Mouse (Mus musculus) liver, embryonic 12.5 days (tissue): Measurements from ENCODE around the gene Smim15. TPM values are rescaled to one million over a fixed set of nuclear protein-coding genes. Genes with fewer than 3 reads are reported as not detected.
A peak's percentile ranks its signal among the peaks of the same experiment; 100 is the strongest.

Experiments used
- ATAC-seq: fragments of 200-750 bp; cut with Nextera tagmentation; 2 replicates; pipeline ENCODE4 v1.8.0; 2017; ENCODE audit warnings: moderate number of reproducible peaks, mild to moderate bottlenecking, moderate library complexity
- H3K27ac ChIP-seq: fragments of 300-500 bp; sonication (generic); 2 replicates; pipeline ENCODE4 v1.5.1; 2016; ENCODE audit warnings: mild to moderate bottlenecking
- H3K27me3 ChIP-seq: fragments of 300-500 bp; sonication (generic); replicated peaks from 2 replicates; pipeline ENCODE4 v1.6.1; 2016; ENCODE audit warnings: mild to moderate bottlenecking, moderate library complexity
- H3K36me3 ChIP-seq: fragments of 300-500 bp; sonication (generic); 2 replicates; pipeline ENCODE4 v1.6.1; 2016; ENCODE audit warnings: mild to moderate bottlenecking, moderate library complexity
- H3K4me1 ChIP-seq: fragments of 300-500 bp; sonication (generic); 2 replicates; pipeline ENCODE4 v1.6.1; 2016
- H3K4me2 ChIP-seq: fragments of 300-500 bp; sonication (generic); 2 replicates; pipeline ENCODE4 v1.6.1; 2016; ENCODE audit warnings: mild to moderate bottlenecking, moderate library complexity
- H3K4me3 ChIP-seq: fragments of 300-500 bp; sonication (generic); 2 replicates; pipeline ENCODE4 v1.5.1; 2016; ENCODE audit warnings: mild to moderate bottlenecking, moderate library complexity
- H3K9ac ChIP-seq: fragments of 300-500 bp; sonication (generic); 2 replicates; pipeline ENCODE4 v1.6.1; 2016; ENCODE audit warnings: mild to moderate bottlenecking, moderate library complexity
- H3K9me3 ChIP-seq: fragments of 300-500 bp; sonication (generic); replicated peaks from 2 replicates; pipeline ENCODE4 v1.6.1; 2016; ENCODE audit warnings: mild to moderate bottlenecking, moderate library complexity
- WGBS: fragments of 180-500 bp; shearing (Covaris S2); methylation state at CpG from one replicate; pipeline ENCODE4 v1.1.7; 2016; ENCODE audit not compliant: insufficient replicate concordance; 5-methylcytosine and 5-hydroxymethylcytosine counted together
- polyA plus RNA-seq: library from polyadenylated mRNA; unstranded; fragments of >200 nt; fragmentation: Nextera tagmentation; extraction: Ambion mirVana; gene quantifications from 2 replicates; pipeline ENCODE4 v1.2.1, GENCODE M21; 2016

Gene Smim15
- polyA plus RNA-seq, 1 experiment from 2014 or later = 34.1 TPM

DNA sequence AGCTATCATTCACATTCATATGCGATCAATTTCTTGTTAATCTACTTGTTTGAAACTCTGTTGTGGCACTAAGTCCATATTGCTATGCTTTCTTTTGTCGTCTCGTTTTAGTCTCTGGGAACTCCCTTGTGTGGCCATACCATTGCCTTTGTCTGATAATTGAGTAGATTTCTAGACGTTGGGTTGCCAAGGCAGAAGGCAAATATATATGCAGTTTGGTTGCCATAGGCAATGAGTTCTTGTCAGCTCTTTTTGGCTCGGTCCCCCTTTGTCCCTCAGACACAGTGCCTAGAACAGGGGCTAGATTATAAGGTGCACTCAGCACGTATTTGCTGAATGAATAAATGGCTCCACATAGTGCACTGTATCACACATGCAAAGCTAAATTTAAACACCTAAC is 20.1 kb downstream of the Smim15 start:
- Histone ChIP-seq H3K4me2 (no peak overlapping the region), H3K9ac (no peak overlapping the region), H3K4me1 (0 out of 2 replicates have a peak, but pooled peaks cover 3% of the 10 kb centered on the region), H3K4me3 (no peak overlapping the region), H3K27me3 (no peaks in the 10 kb centered on the region), H3K36me3 (no peaks in the 10 kb centered on the region), H3K27ac (no peak overlapping the region), H3K9me3 (no peaks in the 10 kb centered on the region)
- 79% methylated on average over 6 of the region's 6 CpGs for WGBS
- ATAC-seq = no peak

DNA sequence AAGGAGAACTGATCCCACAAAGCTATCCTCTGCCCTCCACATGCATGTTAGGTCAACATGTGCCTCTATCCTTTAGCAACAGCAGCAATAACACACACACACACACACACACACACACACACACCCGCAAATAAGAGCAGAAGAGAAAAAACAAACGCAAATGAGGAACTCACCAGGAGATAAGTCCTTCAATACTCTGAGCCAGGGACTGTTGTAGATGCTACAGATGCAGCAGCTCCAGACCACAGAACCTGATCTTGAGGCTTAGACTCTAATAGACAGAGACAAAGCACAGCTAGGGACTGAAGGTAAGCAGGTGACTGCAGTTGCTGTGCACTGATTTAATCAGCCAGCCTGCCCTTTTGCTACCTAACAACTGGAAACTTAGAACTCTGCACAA is 21.8 kb downstream of the Smim15 start:
- ATAC-seq = no peak
- 20% methylated on average over 2 of the region's 2 CpGs for WGBS
- H3K4me3 ChIP-seq = no peak overlapping the region
- no peaks in the 10 kb centered on the region for H3K27me3 ChIP-seq
- peaks cover 6% of the 10 kb centered on the region; the same call in 1 of the 2 replicates for H3K4me1 ChIP-seq
- H3K36me3 ChIP-seq = no peaks in the 10 kb centered on the region
- no peak overlapping the region for H3K9ac ChIP-seq
- no peak overlapping the region for H3K4me2 ChIP-seq
- no peaks in the 10 kb centered on the region for H3K9me3 ChIP-seq
- no peak overlapping the region for H3K27ac ChIP-seq

DNA sequence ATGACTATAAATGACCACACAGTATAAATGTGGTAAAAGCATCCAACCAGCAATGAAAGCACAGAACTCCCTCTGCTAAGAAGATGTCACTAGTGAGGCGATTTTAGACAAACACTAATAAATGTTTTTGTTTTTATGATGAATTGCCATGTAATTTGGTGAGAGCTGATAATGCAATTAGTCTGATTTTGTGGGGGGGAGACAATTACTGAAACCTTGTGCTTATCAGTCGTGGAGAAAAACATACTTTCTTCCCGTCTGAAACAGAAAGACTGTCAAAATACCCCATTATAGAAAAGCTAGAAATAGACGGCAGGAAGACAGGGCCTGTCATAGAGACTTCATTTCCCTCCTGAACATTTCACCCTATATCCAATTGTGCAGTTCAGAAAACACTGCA is 24.9 kb downstream of the Smim15 start:
- WGBS = 33% methylated on average over 4 of the region's 4 CpGs
- H3K4me1 ChIP-seq = peaks cover 4% of the 10 kb centered on the region; the same call in 1 of the 2 replicates
- ATAC-seq = no peak
- H3K27ac ChIP-seq = no peak overlapping the region
- H3K4me3 ChIP-seq = no peak overlapping the region
- H3K9ac ChIP-seq = no peak overlapping the region
- no peaks in the 10 kb centered on the region for H3K36me3 ChIP-seq
- H3K4me2 ChIP-seq = no peak overlapping the region
- H3K9me3 ChIP-seq = no peaks in the 10 kb centered on the region
- H3K27me3 ChIP-seq = no peaks in the 10 kb centered on the region

DNA sequence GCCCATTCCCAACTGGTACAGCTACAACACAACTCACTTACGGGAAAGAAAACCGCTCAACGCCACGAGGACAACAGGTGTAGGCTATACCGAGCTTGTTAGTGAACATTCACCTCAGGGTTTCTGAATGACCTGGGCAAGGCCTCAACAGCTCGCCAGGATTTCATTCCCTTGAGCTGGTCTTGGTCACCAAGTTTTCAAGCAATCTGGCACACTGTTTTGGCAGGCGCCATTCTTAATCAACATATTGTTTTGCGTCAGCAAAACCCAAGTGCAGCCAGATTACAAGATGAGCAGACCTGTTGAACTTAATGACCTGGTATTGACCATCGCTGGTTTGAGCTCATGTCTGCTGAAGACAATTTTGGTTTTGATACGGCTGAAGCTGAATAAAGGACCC is 25.9 kb downstream of the Smim15 start:
- H3K36me3 ChIP-seq = no peaks in the 10 kb centered on the region
- no peaks in the 10 kb centered on the region for H3K27me3 ChIP-seq
- no peaks in the 10 kb centered on the region for H3K9me3 ChIP-seq
- H3K4me2 ChIP-seq = no peak overlapping the region
- peaks cover 4% of the 10 kb centered on the region; the same call in 1 of the 2 replicates for H3K4me1 ChIP-seq
- no peak for ATAC-seq
- H3K27ac ChIP-seq = no peak overlapping the region
- H3K4me3 ChIP-seq = no peak overlapping the region
- H3K9ac ChIP-seq = no peak overlapping the region
- WGBS = 84% methylated on average over 10 of the region's 10 CpGs

DNA sequence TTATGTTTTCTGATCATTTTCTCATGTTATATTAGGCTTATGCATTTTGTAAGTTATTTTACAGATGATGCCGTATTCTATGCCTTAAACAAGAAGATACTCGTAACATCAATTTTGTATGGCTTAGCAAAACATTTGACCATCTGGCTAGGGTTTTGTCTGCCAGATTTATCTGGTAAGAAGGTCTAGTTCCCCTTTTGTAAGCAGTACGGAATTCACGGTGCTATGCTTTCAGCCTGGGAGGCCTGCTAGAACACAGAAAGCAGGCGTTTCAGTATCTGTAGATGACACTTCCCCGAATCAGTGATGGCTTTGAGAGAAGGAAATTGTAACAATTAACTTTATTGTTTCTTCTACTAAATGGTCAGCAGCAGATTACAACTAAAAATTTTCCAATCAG is 33.2 kb downstream of the Smim15 start:
- ATAC-seq = no peak
- no peak overlapping the region for H3K4me3 ChIP-seq
- no peaks in the 10 kb centered on the region for H3K4me1 ChIP-seq
- no peak overlapping the region for H3K9ac ChIP-seq
- whole genome bisulfite sequencing = 63% methylated on average over 6 of the region's 6 CpGs
- H3K9me3 ChIP-seq = no peaks in the 10 kb centered on the region
- no peaks in the 10 kb centered on the region for H3K36me3 ChIP-seq
- H3K27ac ChIP-seq = no peak overlapping the region
- no peak overlapping the region for H3K4me2 ChIP-seq
- H3K27me3 ChIP-seq = no peaks in the 10 kb centered on the region

DNA sequence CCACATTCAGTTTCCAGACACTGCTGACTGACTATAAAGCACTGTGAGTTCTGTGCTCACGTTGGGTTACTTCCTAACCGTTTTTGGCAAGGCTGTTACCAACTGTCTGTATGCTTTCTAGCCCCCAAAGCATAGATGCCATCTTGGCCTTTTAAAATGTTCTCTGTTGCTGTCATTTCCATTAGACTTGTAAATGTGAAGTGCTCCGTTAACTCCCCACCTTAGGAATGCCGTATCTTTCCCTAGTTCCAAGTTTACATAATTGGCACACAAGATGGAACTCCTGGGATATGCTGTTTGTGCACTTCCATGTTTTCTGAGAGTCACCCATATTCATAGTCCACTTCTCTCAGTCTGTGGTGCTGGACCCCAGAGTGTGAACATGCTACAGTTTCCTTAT is 33.7 kb downstream of the Smim15 start:
- Histone ChIP-seq H3K27ac (no peak overlapping the region), H3K4me1 (no peaks in the 10 kb centered on the region), H3K9ac (no peak overlapping the region), H3K4me2 (no peak overlapping the region), H3K27me3 (no peaks in the 10 kb centered on the region), H3K4me3 (no peak overlapping the region), H3K36me3 (no peaks in the 10 kb centered on the region), H3K9me3 (no peaks in the 10 kb centered on the region)
- ATAC-seq = no peak
- 78% methylated on average over 4 of the region's 4 CpGs for WGBS

DNA sequence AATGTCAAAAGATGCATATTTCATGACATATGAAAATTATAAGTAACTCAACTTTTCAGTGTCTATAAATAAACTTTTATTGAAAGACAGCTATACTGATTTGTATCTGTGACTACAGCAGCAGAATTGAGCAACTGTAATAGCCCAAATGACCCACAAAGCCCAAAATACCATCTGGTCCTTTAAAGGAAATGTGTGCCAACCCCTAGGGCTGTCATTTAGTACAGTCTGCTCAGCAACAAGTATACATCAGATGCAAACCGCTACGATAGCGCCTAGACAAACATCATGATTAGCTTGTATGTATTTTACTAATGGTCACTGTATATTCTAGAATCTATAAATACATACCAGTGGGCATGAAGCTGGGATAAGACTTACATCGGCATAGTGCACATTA is 39.8 kb downstream of the Smim15 start:
- Histone ChIP-seq H3K9me3 (no peaks in the 10 kb centered on the region), H3K27ac (no peak overlapping the region), H3K4me3 (no peak overlapping the region), H3K4me1 (no peaks in the 10 kb centered on the region), H3K36me3 (no peaks in the 10 kb centered on the region), H3K9ac (no peak overlapping the region), H3K4me2 (no peak overlapping the region), H3K27me3 (no peaks in the 10 kb centered on the region)
- no peak for ATAC-seq
- 86% methylated on average over 4 of the region's 4 CpGs for WGBS

DNA sequence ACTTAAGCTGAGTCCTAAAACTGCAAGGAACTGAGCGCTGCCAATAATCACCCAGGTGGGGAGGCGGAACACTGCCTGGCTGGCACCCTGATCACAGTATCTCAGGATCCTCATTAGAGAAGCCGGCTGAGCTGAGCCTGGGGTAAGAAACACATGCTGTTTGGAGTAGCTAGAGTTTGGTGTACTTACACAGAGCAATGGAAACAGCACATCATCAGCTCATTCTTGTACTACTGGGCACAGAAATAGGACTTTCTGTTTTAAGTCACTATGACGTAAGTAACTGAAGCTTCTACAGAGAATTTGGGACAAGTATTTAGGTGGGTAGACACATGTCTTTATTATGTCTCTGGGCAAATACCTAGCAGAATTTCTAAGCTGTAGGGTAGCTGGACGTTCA is 41.8 kb downstream of the Smim15 start:
- H3K9ac ChIP-seq = no peak overlapping the region
- WGBS = 70% methylated on average over 5 of the region's 5 CpGs
- H3K4me1 ChIP-seq = no peaks in the 10 kb centered on the region
- H3K27ac ChIP-seq = no peak overlapping the region
- H3K36me3 ChIP-seq = no peaks in the 10 kb centered on the region
- no peak for ATAC-seq
- H3K4me3 ChIP-seq = no peak overlapping the region
- no peak overlapping the region for H3K4me2 ChIP-seq
- H3K27me3 ChIP-seq = no peaks in the 10 kb centered on the region
- H3K9me3 ChIP-seq = no peaks in the 10 kb centered on the region

DNA sequence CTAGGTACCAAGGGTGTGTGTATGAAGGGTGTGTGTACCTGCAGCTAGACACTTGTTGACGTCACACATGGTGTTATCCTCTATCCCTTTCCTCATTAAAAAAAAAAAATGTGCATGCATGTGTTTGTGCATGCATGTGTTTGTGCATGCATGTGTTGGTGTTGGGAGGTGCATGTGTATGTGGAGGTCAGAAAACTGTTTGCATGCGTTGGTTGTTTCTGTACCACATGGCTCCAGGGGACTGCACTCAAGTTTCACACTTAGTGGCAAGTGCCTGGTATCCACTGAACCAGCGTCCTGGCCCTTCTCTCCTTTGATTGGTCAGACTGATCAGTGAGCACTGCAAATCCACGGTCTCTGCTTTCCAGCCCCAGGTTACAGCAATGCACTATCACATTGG is 42.5 kb downstream of the Smim15 start:
- WGBS = 79% methylated on average over 4 of the region's 4 CpGs
- Histone ChIP-seq H3K27me3 (no peaks in the 10 kb centered on the region), H3K4me2 (no peak overlapping the region), H3K9me3 (no peaks in the 10 kb centered on the region), H3K4me1 (no peaks in the 10 kb centered on the region), H3K27ac (no peak overlapping the region), H3K4me3 (no peak overlapping the region), H3K36me3 (no peaks in the 10 kb centered on the region), H3K9ac (no peak overlapping the region)
- no peak for ATAC-seq

DNA sequence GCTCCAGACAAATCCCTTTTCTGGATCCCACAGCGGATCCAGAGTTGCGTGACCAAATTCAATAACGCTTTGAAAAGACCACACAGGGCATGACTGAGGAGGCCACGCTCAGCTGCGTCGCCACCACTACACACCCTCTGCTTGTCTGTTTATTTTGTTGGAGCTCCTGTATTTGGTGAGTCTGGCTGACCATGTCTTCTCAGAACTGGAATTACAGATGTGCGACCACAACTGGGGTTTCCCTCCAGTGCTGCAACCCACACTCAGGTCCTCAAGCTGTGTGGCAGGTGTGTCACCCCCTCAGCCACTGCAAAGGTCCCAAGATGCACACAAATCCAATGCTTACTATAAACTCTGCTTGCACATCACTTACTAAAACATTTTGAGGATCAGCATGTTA is 48.0 kb downstream of the Smim15 start:
- Histone ChIP-seq H3K4me2 (no peak overlapping the region), H3K9me3 (no peaks in the 10 kb centered on the region), H3K27ac (no peak overlapping the region), H3K4me3 (no peak overlapping the region), H3K36me3 (no peaks in the 10 kb centered on the region), H3K27me3 (no peaks in the 10 kb centered on the region), H3K4me1 (peaks cover 9% of the 10 kb centered on the region; the same call in 1 of the 2 replicates), H3K9ac (no peak overlapping the region)
- ATAC-seq = no peak
- 87% methylated on average over 7 of the region's 7 CpGs for WGBS

DNA sequence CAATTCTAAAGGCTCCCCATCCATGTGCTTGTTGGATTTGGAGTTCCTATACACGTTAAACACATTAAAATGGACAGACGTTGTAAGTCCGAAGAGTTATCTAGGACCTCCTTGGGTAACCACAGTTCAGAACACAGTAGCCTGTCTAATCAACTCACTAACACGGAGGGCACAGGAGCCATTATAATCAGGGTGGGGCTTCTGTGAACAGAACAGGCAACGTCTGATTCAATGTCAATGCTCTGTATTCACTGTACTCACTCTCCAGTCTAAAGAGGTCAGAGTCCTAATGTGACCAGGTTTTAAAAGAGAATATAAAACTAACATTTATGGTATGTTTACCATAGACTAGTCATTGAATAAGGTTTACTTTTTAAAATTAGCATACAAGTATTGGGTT is 50.4 kb downstream of the Smim15 start:
- H3K27ac ChIP-seq = no peak overlapping the region
- WGBS = 56% methylated on average over 5 of the region's 5 CpGs
- ATAC-seq = 0 out of 2 replicates have a peak, but pooled peaks have one; percentile 35

DNA sequence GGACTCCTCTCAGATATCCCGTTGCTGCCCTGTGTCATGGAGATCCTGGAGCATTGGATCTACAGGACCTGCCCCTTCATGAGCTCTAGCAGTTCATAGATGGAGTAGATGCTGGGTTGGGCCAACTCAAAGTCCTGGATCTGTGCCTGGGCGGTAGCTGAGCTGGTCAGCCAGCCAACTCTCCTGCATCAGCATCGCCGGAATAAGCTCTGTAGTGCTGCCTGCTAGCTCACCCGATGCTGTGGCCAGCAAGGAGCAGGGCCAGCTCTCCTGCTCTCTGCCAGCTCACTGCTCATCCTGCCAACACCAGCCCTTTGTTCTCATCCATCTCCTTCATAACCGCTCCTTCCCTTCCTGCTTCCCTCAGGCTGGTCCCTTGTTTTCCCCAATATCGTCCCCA is 51.4 kb downstream of the Smim15 start:
- Histone ChIP-seq H3K9me3 (no peaks in the 10 kb centered on the region), H3K4me3 (no peak overlapping the region), H3K27me3 (no peaks in the 10 kb centered on the region), H3K4me2 (no peak overlapping the region), H3K9ac (no peak overlapping the region), H3K27ac (no peak overlapping the region), H3K36me3 (0 out of 2 replicates have a peak, but pooled peaks cover 4% of the 10 kb centered on the region), H3K4me1 (peaks cover 9% of the 10 kb centered on the region; the same call in 1 of the 2 replicates)
- no peak for ATAC-seq
- WGBS = 77% methylated on average over 7 of the region's 7 CpGs

More for the DNA sequence above, 50.4 kb downstream of the Smim15 start:
- Histone ChIP-seq H3K36me3 (0 out of 2 replicates have a peak, but pooled peaks cover 4% of the 10 kb centered on the region), H3K4me3 (no peak overlapping the region), H3K9me3 (no peaks in the 10 kb centered on the region), H3K4me2 (no peak overlapping the region), H3K9ac (no peak overlapping the region), H3K27me3 (no peaks in the 10 kb centered on the region), H3K4me1 (peaks cover 9% of the 10 kb centered on the region; the same call in 1 of the 2 replicates)

DNA sequence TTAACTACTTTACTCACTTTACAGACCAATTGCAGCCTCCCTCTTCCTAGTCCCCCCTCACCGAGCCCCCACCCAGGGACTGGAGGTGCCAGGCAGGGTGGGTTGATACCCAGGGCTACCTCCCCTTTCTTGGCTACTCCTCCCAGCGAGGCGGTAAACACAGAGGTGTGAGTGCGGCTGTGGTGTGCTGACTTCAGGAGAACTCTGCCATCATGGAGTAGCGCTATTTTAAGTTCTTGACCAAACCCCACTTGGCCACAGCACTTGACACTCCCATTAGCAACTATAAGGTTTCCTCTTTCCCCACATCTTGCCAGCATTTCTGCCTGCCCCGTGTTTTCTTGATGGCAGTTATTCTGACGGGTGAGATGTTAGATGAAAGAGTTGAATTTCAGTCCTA is 52.2 kb downstream of the Smim15 start:
- Histone ChIP-seq H3K4me3 (no peak overlapping the region), H3K27ac (no peak overlapping the region), H3K27me3 (no peaks in the 10 kb centered on the region), H3K9me3 (no peaks in the 10 kb centered on the region), H3K9ac (no peak overlapping the region), H3K4me1 (peaks cover 9% of the 10 kb centered on the region; the same call in 1 of the 2 replicates), H3K4me2 (no peak overlapping the region), H3K36me3 (0 out of 2 replicates have a peak, but pooled peaks cover 4% of the 10 kb centered on the region)
- no peak for ATAC-seq
- 56% methylated on average over 7 of the region's 7 CpGs for WGBS
